Mouse (Mus musculus) G1E (cell line): ENCODE data around the gene Cdc37l1.

Source experiments
- CTCF ChIP-seq: IDR thresholded peaks from 2 replicates; pipeline ENCODE4 v1.5.1; 2012; ENCODE audit warnings: low read depth, low read length, inconsistent platforms, mixed read lengths
- GATA1 ChIP-seq: IDR thresholded peaks from 2 replicates; pipeline ENCODE4 v1.6.1; 2012; ENCODE audit warnings: borderline replicate concordance, low read length, inconsistent platforms, mixed read lengths
- POLR2AphosphoS5 ChIP-seq: IDR thresholded peaks from 2 replicates; pipeline ENCODE4 v1.6.1; 2012; ENCODE audit warnings: low read depth, low read length, inconsistent platforms; ENCODE audit not compliant: insufficient replicate concordance
- TAL1 ChIP-seq: conservative IDR thresholded peaks from 2 replicates; pipeline ENCODE4 v1.6.1; 2012; ENCODE audit warnings: low read depth, low read length, inconsistent platforms, mixed read lengths

- no peak for TF ChIP-seq CTCF
- TF ChIP-seq POLR2AphosphoS5, result no peak
- TF ChIP-seq GATA1, result no peak
- no peak for TF ChIP-seq TAL1
These were observed 69.5 kb downstream of the Cdc37l1 start for GRCm38 (mm10) chr19:29059688-29060087.
